ENCODE assay signal across 26 mouse cellular contexts in genomic region chr1:176724771-176725170, GRCm38 (mm10).
DNase-seq lines count a peak whose midpoint lies in the region; ATAC-seq and TF ChIP-seq lines count a peak whose summit lies in the region.
"Had no signal": no experiment of that assay in that cellular context is flagged by ENCODE, and none has a peak within 500 bp of the region (broad histone marks: within the 10 kb centered on the region; RNA-seq: fewer than 3 reads in every experiment).

No protein-coding gene starts in this region.

- TF ChIP-seq CTCF in ES-Bruce4 (IDR thresholded peaks at IDR 0.05; ENCODE audit: low read depth, low read length): no peak

- DNase-seq in ES-E14 (ENCODE audit: low read depth, low spot score) (peak; percentile 27), R1 (ENCODE audit: low read depth, low spot score) (peak; percentile 84)
- DNase-seq: cerebellum, adult 11-12 months; cerebellum, adult 8-10 months; cerebellum, postnatal 10 days; cerebellum, postnatal 36 days; embryo, embryonic 11 days; kidney, adult 2 months had no signal

- WGBS in midbrain, embryonic 16.5 days: 85% methylated on average over 20 of the region's 20 CpGs
- WGBS in heart, embryonic 11.5 days (ENCODE audit: insufficient replicate concordance): 88% methylated on average over 20 of the region's 20 CpGs

- TF ChIP-seq EP300 in ES-Bruce4 (IDR thresholded peaks at IDR 0.05; ENCODE audit: insufficient read depth, low read depth, low read length): no peak

- H3K9ac ChIP-seq in ES-Bruce4 (ENCODE audit: low read depth, poor library complexity, severe bottlenecking) (no peak overlapping the region), ES-E14 (ENCODE audit: insufficient read depth, low read depth, low read length, poor library complexity, severe bottlenecking) (no peak overlapping the region)
- H3K9ac ChIP-seq in midbrain, embryonic 16.5 days (ENCODE audit: low read depth, low read length): no peak overlapping the region
- no peak overlapping the region for H3K9ac ChIP-seq in heart, embryonic 11.5 days (ENCODE audit: low read depth, low read length)
- H3K9ac ChIP-seq: embryonic facial prominence, embryonic 13.5 days; forebrain, embryonic 12.5 days; forebrain, embryonic 15.5 days; heart, embryonic 12.5 days; heart, embryonic 15.5 days; hindbrain, embryonic 14.5 days had no signal

- ATAC-seq in granulocyte monocyte progenitor cell, adult 5-6 weeks (replicated peaks; ENCODE audit: poor library complexity, severe bottlenecking): 0 out of 2 replicates have a peak, but pooled peaks have one; percentile 8
- no peak for ATAC-seq in midbrain, embryonic 16.5 days
- no peak for ATAC-seq in heart, embryonic 11.5 days (replicated peaks; ENCODE audit: insufficient number of reproducible peaks, low FRiP score, low TSS enrichment)
- no peak for ATAC-seq in monocyte, adult 5-6 weeks (replicated peaks; ENCODE audit: insufficient number of reproducible peaks, low FRiP score, low TSS enrichment, poor library complexity, severe bottlenecking)
- ATAC-seq: forebrain, embryonic 15.5 days; hindbrain, postnatal 0 days; inflammation-experienced regulatory T-cells, adult 6 months; intestine, postnatal 0 days had no signal

- H3K27me3 ChIP-seq in ES-Bruce4 (ENCODE audit: control insufficient read depth, insufficient read depth, low read length, poor library complexity, severe bottlenecking): no peaks in the 10 kb centered on the region
- no peaks in the 10 kb centered on the region for H3K27me3 ChIP-seq in midbrain, embryonic 16.5 days (ENCODE audit: control insufficient read depth, insufficient read depth, low read depth, low read length)
- no peaks in the 10 kb centered on the region for H3K27me3 ChIP-seq in heart, embryonic 11.5 days (ENCODE audit: control insufficient read depth, insufficient read depth, low read length)
- H3K27me3 ChIP-seq: embryonic facial prominence, embryonic 13.5 days; forebrain, embryonic 12.5 days; forebrain, embryonic 15.5 days; heart, embryonic 12.5 days; heart, embryonic 15.5 days had no signal

- H3K4me1 ChIP-seq in ES-Bruce4 (ENCODE audit: control insufficient read depth, insufficient read depth, low read length) (no peaks in the 10 kb centered on the region), ES-E14 (ENCODE audit: control insufficient read depth in 2 of 2, insufficient read depth in 2 of 2, low read length in 2 of 2, poor library complexity in 1 of 2) (peaks cover 3 to 4% of the 10 kb centered on the region in 2 experiments; a peak in 2 of 4 replicates)
- no peaks in the 10 kb centered on the region for H3K4me1 ChIP-seq in midbrain, embryonic 16.5 days (ENCODE audit: control insufficient read depth, insufficient read depth, low read length)
- no peaks in the 10 kb centered on the region for H3K4me1 ChIP-seq in heart, embryonic 11.5 days (ENCODE audit: control insufficient read depth, insufficient read depth, low read length)
- H3K4me1 ChIP-seq: embryonic facial prominence, embryonic 10.5 days; embryonic facial prominence, embryonic 13.5 days; forebrain, embryonic 12.5 days; forebrain, embryonic 15.5 days; heart, embryonic 12.5 days; heart, embryonic 15.5 days; hindbrain, embryonic 10.5 days had no signal

- no peak overlapping the region for H3K27ac ChIP-seq in ES-Bruce4 (ENCODE audit: insufficient read depth, low read length)
- no peak overlapping the region for H3K27ac ChIP-seq in ES-E14 (ENCODE audit: insufficient read depth, low read depth, low read length, poor library complexity, severe bottlenecking)
- H3K27ac ChIP-seq in midbrain, embryonic 16.5 days (ENCODE audit: low read length): no peak overlapping the region
- H3K27ac ChIP-seq in heart, embryonic 11.5 days (ENCODE audit: low read depth, low read length): no peak overlapping the region
- H3K27ac ChIP-seq: embryonic facial prominence, embryonic 10.5 days; embryonic facial prominence, embryonic 13.5 days; forebrain, embryonic 12.5 days; forebrain, embryonic 15.5 days; heart, adult 2 months; heart, embryonic 15.5 days; hindbrain, embryonic 10.5 days; hindbrain, embryonic 14.5 days; hindbrain, postnatal 0 days had no signal

- no peak overlapping the region for H3K4me2 ChIP-seq in midbrain, embryonic 16.5 days (ENCODE audit: low read length)
- H3K4me2 ChIP-seq in heart, embryonic 11.5 days: no peak overlapping the region
- H3K4me2 ChIP-seq: embryonic facial prominence, embryonic 13.5 days; forebrain, embryonic 12.5 days; forebrain, embryonic 15.5 days; heart, embryonic 12.5 days; heart, embryonic 15.5 days; hindbrain, embryonic 14.5 days had no signal

- in situ Hi-C loops in ES-E14 (cut with MboI; ENCODE audit: low sequenced_read_pairs in 2 of 2, unreplicated experiment in 2 of 2): no loop called here

- H3K36me3 ChIP-seq in ES-Bruce4 (ENCODE audit: control insufficient read depth, insufficient read depth, low read length, poor library complexity, severe bottlenecking): no peaks in the 10 kb centered on the region
- no peaks in the 10 kb centered on the region for H3K36me3 ChIP-seq in ES-E14 (ENCODE audit: control insufficient read depth, insufficient read depth, low read length, poor library complexity, severe bottlenecking)
- no peaks in the 10 kb centered on the region for H3K36me3 ChIP-seq in midbrain, embryonic 16.5 days (ENCODE audit: control insufficient read depth, insufficient read depth, low read length)
- H3K36me3 ChIP-seq in heart, embryonic 11.5 days (ENCODE audit: control insufficient read depth, insufficient read depth, low read length): no peaks in the 10 kb centered on the region
- H3K36me3 ChIP-seq: embryonic facial prominence, embryonic 10.5 days; heart, embryonic 15.5 days had no signal

- TF ChIP-seq POLR2A in ES-Bruce4 (IDR thresholded peaks at IDR 0.05; ENCODE audit: insufficient read depth, low read length): no peak

- H3K9me3 ChIP-seq in ES-Bruce4 (replicated peaks; ENCODE audit: control insufficient read depth, insufficient read depth, low read length, poor library complexity, severe bottlenecking) (peaks cover 6% of the 10 kb centered on the region), ES-E14 (ENCODE audit: control insufficient read depth, insufficient read depth, low read depth, low read length) (no peaks in the 10 kb centered on the region)
- H3K9me3 ChIP-seq in midbrain, embryonic 16.5 days (replicated peaks; ENCODE audit: control insufficient read depth, low read length, poor library complexity, severe bottlenecking): no peaks in the 10 kb centered on the region
- no peaks in the 10 kb centered on the region for H3K9me3 ChIP-seq in heart, embryonic 11.5 days (replicated peaks; ENCODE audit: control insufficient read depth, low read length)
- H3K9me3 ChIP-seq: embryonic facial prominence, embryonic 10.5 days; embryonic facial prominence, embryonic 13.5 days; forebrain, embryonic 12.5 days; forebrain, embryonic 15.5 days; heart, embryonic 12.5 days; heart, embryonic 15.5 days; hindbrain, embryonic 10.5 days had no signal

- H3K4me3 ChIP-seq in ES-Bruce4 (ENCODE audit: low read depth, low read length) (peak overlapping the region; percentile 24; the same call in 1 of the 2 replicates), ES-E14 (ENCODE audit: insufficient read depth in 1 of 2, low read depth in 1 of 2, low read length in 2 of 2, poor library complexity in 1 of 2, severe bottlenecking in 1 of 2) (no peak overlapping the region)
- no peak overlapping the region for H3K4me3 ChIP-seq in midbrain, embryonic 16.5 days (ENCODE audit: low read depth, low read length)
- no peak overlapping the region for H3K4me3 ChIP-seq in heart, embryonic 11.5 days (ENCODE audit: low read depth, low read length)
- H3K4me3 ChIP-seq: embryonic facial prominence, embryonic 10.5 days; embryonic facial prominence, embryonic 13.5 days; erythroblast, embryonic 14.5 days; forebrain, embryonic 12.5 days; forebrain, embryonic 15.5 days; heart, adult 2 months; heart, embryonic 12.5 days; heart, embryonic 15.5 days; hindbrain, embryonic 10.5 days had no signal

TF ChIP-seq in ES-E14, 5 proteins besides CTCF, POLR2A, EP300 and RAD21:
- TF ChIP-seq ZNF384 (IDR thresholded peaks at IDR 0.05; ENCODE audit: low read depth, low read length) (no peak), CHD2 (IDR thresholded peaks at IDR 0.05; ENCODE audit: low read depth, low read length) (no peak), HCFC1 (IDR thresholded peaks at IDR 0.05; ENCODE audit: borderline replicate concordance, insufficient read depth, low read length) (no peak), ZC3H11A (IDR thresholded peaks at IDR 0.05; ENCODE audit: borderline replicate concordance, low read depth, low read length) (no peak), MAFK (IDR thresholded peaks at IDR 0.05; ENCODE audit: insufficient read depth, low read depth, low read length) (no peak)
